Mouse (Mus musculus) heart, postnatal 0 days (tissue): ENCODE data around the gene Cdk10. TPM values are rescaled to one million over a fixed set of nuclear protein-coding genes. Genes with fewer than 3 reads are reported as not detected.
"Not testable (repeated sequence)": the region's sequence is repeated elsewhere in the genome, so short reads cannot be mapped to it uniquely, and the experiment has no call there.

Source experiments
- ATAC-seq: fragments of 200-750 bp; cut with Nextera tagmentation; 2 replicates; pipeline ENCODE4 v1.8.0; 2017; ENCODE audit warnings: low read depth, moderate number of reproducible peaks, moderate library complexity; ENCODE audit not compliant: insufficient read depth
- DNase-seq: peaks from one replicate; pipeline ENCODE4 v3.0.0-alpha.2; 2016; ENCODE audit warnings: low spot score
- H3K27ac ChIP-seq: fragments of 300-500 bp; sonication (generic); 2 replicates; pipeline ENCODE4 v1.5.1; 2014; ENCODE audit warnings: low read depth, mild to moderate bottlenecking
- H3K27me3 ChIP-seq: fragments of 300-500 bp; sonication (generic); 2 replicates; pipeline ENCODE4 v1.6.1; 2014; ENCODE audit warnings: low read length, mixed read lengths; ENCODE audit not compliant: control insufficient read depth, insufficient read depth
- H3K36me3 ChIP-seq: fragments of 300-500 bp; sonication (generic); replicated peaks from 2 replicates; pipeline ENCODE4 v1.6.1; 2014; ENCODE audit warnings: low read length, mixed read lengths; ENCODE audit not compliant: control insufficient read depth, insufficient read depth
- H3K4me1 ChIP-seq: fragments of 300-500 bp; sonication (generic); 2 replicates; pipeline ENCODE4 v1.6.1; 2014; ENCODE audit warnings: antibody characterized with exemption; ENCODE audit not compliant: control insufficient read depth, insufficient read depth
- H3K4me2 ChIP-seq: fragments of 300-500 bp; sonication (generic); 2 replicates; pipeline ENCODE4 v1.6.1; 2014; ENCODE audit warnings: low read depth, mild to moderate bottlenecking, low read length, moderate library complexity
- H3K4me3 ChIP-seq: fragments of 300-500 bp; sonication (generic); 2 replicates; pipeline ENCODE4 v1.5.1; 2014; ENCODE audit warnings: low read depth, low read length
- H3K9ac ChIP-seq: fragments of 300-500 bp; sonication (generic); replicated peaks from 2 replicates; pipeline ENCODE4 v1.6.1; 2014; ENCODE audit warnings: low read depth, low read length, mixed read lengths
- H3K9me3 ChIP-seq: fragments of 300-500 bp; sonication (generic); replicated peaks from 2 replicates; pipeline ENCODE4 v1.6.1; 2016; ENCODE audit warnings: low read length; ENCODE audit not compliant: control insufficient read depth
- CTCF ChIP-seq: IDR thresholded peaks from 2 replicates; pipeline ENCODE4 v1.5.1; 2016; ENCODE audit warnings: antibody characterized with exemption, control low read depth, low read depth
- EP300 ChIP-seq: IDR thresholded peaks from 2 replicates; pipeline ENCODE4 v1.6.1; 2016; ENCODE audit warnings: antibody characterized with exemption, low read depth
- WGBS: fragments of 180-500 bp; shearing (Covaris S2); extraction: QIAGEN DNeasy Blood & Tissue Kit; methylation state at CpG from one replicate; pipeline ENCODE4 v1.1.7; 2014; 5-methylcytosine and 5-hydroxymethylcytosine counted together
- polyA plus RNA-seq: library from polyadenylated mRNA; unstranded; fragments of >200 nt; fragmentation: Nextera tagmentation; extraction: Ambion mirVana; gene quantifications from 2 replicates; pipeline ENCODE4 v1.2.1, GENCODE M21; 2015
- total RNA-seq: library from RNA; depleted of rRNA; stranded (reverse); fragments of >200 nt; gene quantifications from 2 replicates; pipeline ENCODE4 v1.2.3, GENCODE M21; 2014; ENCODE audit warnings: low replicate concordance

The Cdk10 gene
- total and polyA plus RNA-seq, 2 experiments from 2014 or later, result 14.8 to 26.5 TPM

GRCm38 (mm10) chr8:123220917-123221316 is 3.7 kb upstream of the Cdk10 start:
- 48% methylated on average over 1 of the region's 1 CpGs for WGBS
- Histone ChIP-seq H3K9ac (no peak overlapping the region), H3K9me3 (no peaks in the 10 kb centered on the region), H3K4me2 (no peak overlapping the region), H3K27me3 (no peaks in the 10 kb centered on the region), H3K4me3 (no peak overlapping the region), H3K27ac (no peak overlapping the region), H3K36me3 (no peaks in the 10 kb centered on the region), H3K4me1 (peaks cover 14% of the 10 kb centered on the region; the same call in 1 of the 2 replicates)
- TF ChIP-seq CTCF, result no peak
- no peak for TF ChIP-seq EP300
- no peak for DNase-seq
- no peak for ATAC-seq

- DNase-seq, result no peak
- Histone ChIP-seq H3K27me3 (no peaks in the 10 kb centered on the region), H3K4me3 (no peak overlapping the region), H3K4me2 (no peak overlapping the region), H3K27ac (no peak overlapping the region), H3K4me1 (peaks cover 12% of the 10 kb centered on the region; the same call in 1 of the 2 replicates), H3K36me3 (peaks cover 27% of the 10 kb centered on the region), H3K9ac (no peak overlapping the region), H3K9me3 (no peaks in the 10 kb centered on the region)
- 88% methylated on average over 1 of the region's 1 CpGs for WGBS
- no peak for TF ChIP-seq CTCF
- ATAC-seq, result no peak
Observed at GRCm38 (mm10) chr8:123228416-123228815, 3.8 kb downstream of the Cdk10 start.

GRCm38 (mm10) chr8:123230326-123230725 is 5.7 kb downstream of the Cdk10 start:
- H3K4me3 ChIP-seq, H3K4me1 ChIP-seq, H3K9me3 ChIP-seq, DNase-seq, ATAC-seq, H3K9ac ChIP-seq, H3K27ac ChIP-seq, H3K4me2 ChIP-seq, H3K27me3 ChIP-seq: not testable (repeated sequence)
- H3K36me3 ChIP-seq, result peaks cover 27% of the 10 kb centered on the region
- 81% methylated on average over 10 of the region's 11 CpGs for WGBS

DNA sequence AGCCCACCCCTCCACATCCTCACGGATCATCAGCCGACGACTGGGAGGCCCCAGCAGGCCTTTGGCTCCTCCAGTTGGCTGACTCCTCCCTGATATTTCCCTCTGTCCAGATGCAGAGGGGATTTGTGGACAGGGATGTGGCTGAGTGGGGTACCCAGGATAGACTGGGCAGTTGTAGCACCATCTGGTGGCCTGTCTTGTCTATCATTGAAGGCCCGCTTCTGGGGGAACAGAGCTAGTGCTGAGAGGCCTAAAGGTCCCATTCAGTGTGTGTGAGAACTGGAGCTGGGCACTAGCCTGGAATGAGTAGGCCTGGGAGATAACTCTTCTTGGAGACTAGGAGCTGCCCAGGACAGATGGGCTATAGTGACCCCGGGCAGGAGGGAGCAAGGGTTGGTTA is 7.1 kb downstream of the Cdk10 start:
- no peak for TF ChIP-seq EP300
- TF ChIP-seq CTCF, result peak; percentile 34
- DNase-seq (no peak), ATAC-seq (no peak)
- Histone ChIP-seq H3K27me3 (0 out of 2 replicates have a peak, but pooled peaks cover 3% of the 10 kb centered on the region), H3K9me3 (no peaks in the 10 kb centered on the region), H3K9ac (no peak overlapping the region), H3K4me2 (no peak overlapping the region), H3K27ac (no peak overlapping the region), H3K4me1 (peaks cover 10% of the 10 kb centered on the region), H3K4me3 (no peak overlapping the region), H3K36me3 (peaks cover 27% of the 10 kb centered on the region)
- WGBS, result 55% methylated on average over 5 of the region's 5 CpGs

- TF ChIP-seq EP300, result no peak
- no peak for TF ChIP-seq CTCF
- no peak overlapping the region for H3K4me3 ChIP-seq
- WGBS, result 36% methylated on average over 7 of the region's 7 CpGs
- ATAC-seq (no peak), DNase-seq (no peak)
- H3K9me3 ChIP-seq, result no peaks in the 10 kb centered on the region
- no peak overlapping the region for H3K9ac ChIP-seq
- peaks cover 19% of the 10 kb centered on the region for H3K36me3 ChIP-seq
- H3K27ac ChIP-seq, result no peak overlapping the region
- no peak overlapping the region for H3K4me2 ChIP-seq
- H3K4me1 ChIP-seq, result peaks cover 10% of the 10 kb centered on the region
- H3K27me3 ChIP-seq, result 0 out of 2 replicates have a peak, but pooled peaks cover 3% of the 10 kb centered on the region
Observed at GRCm38 (mm10) chr8:123232553-123232952, 7.9 kb downstream of the Cdk10 start.

DNA sequence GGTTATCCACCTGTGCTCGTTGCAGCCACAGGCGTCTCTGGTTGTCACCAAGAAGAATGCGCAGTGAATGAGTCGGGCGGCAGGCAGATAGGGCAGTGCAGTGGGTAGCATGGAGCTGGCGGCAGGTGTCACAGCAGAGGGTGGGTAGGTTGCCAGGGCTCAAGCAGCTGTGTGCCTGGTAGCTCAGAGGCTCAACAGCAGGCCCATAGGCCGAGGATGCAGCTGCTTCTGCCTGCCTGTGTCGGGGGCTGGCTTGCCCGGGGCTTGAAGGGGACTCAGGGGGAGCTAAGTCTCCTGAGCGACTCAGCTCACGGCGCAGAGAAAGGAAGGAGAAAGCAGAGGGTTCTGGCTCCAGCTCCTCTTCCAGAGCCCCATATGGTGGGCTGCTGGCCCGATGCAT is 8.7 kb downstream of the Cdk10 start:
- 0 out of 2 replicates have a peak, but pooled peaks cover 3% of the 10 kb centered on the region for H3K27me3 ChIP-seq
- WGBS, result 64% methylated on average over 13 of the region's 13 CpGs
- no peak for DNase-seq

More for the DNA sequence above, 8.7 kb downstream of the Cdk10 start:
- Histone ChIP-seq H3K36me3 (peaks cover 12% of the 10 kb centered on the region; the same call in 1 of the 2 replicates), H3K4me3 (no peak overlapping the region), H3K4me2 (no peak overlapping the region), H3K9ac (no peak overlapping the region), H3K27ac (no peak overlapping the region), H3K4me1 (peaks cover 10% of the 10 kb centered on the region), H3K9me3 (no peaks in the 10 kb centered on the region)
- TF ChIP-seq EP300, result no peak
- no peak for TF ChIP-seq CTCF
- no peak for ATAC-seq
